Mouse (Mus musculus): Measurements from ENCODE around the gene Gm2663. TPM values are rescaled to one million over a fixed set of nuclear protein-coding genes. Genes with fewer than 3 reads are reported as not detected.

Gm2663 gene
- not detected for polyA plus RNA-seq (2014; fragmentation: Illumina TruSeq; extraction: RNeasy Lipid Tissue Mini Kit (QIAGEN cat#74804); ENCODE audit: low read depth, low replicate concordance)

GRCm38 (mm10) chr6:40999379-40999778 lies at the start of gene Gm2663:
Gm2663 (minus strand) TSS chr6:40999479.

GRCm38 (mm10) chr6:41035409-41035808 lies 36.1 kb upstream of the Gm2663 start, which contains the start of gene 2210010C04Rik:
2210010C04Rik (minus strand) TSS chr6:41035509.

GRCm38 (mm10) chr6:40964454-40964853 lies 34.8 kb downstream of the Gm2663 start, which contains the start of gene 1810009J06Rik:
1810009J06Rik (plus strand) TSS chr6:40964754.

GRCm38 (mm10) chr6:40951770-40952169 lies 47.5 kb downstream of the Gm2663 start, which contains the start of gene Gm4744:
Gm4744 (minus strand) TSS chr6:40951870.

Other genes with a start within 250 kb of the Gm2663 start
- not detected for gene Moxd2, start 112.0 kb downstream of the Gm2663 start, polyA plus RNA-seq (2014; fragmentation: Illumina TruSeq; extraction: RNeasy Lipid Tissue Mini Kit (QIAGEN cat#74804); ENCODE audit: low read depth, low replicate concordance)
- 2.2 TPM for gene Prss58, start 99.1 kb downstream of the Gm2663 start, polyA plus RNA-seq (2014; fragmentation: Illumina TruSeq; extraction: RNeasy Lipid Tissue Mini Kit (QIAGEN cat#74804); ENCODE audit: low read depth, low replicate concordance)
- gene 1700074P13Rik, start 58.9 kb downstream of the Gm2663 start, polyA plus RNA-seq (2014; fragmentation: Illumina TruSeq; extraction: RNeasy Lipid Tissue Mini Kit (QIAGEN cat#74804); ENCODE audit: low read depth, low replicate concordance), result 6.6 TPM
- gene Gm4744, start 47.6 kb downstream of the Gm2663 start, polyA plus RNA-seq (2014; fragmentation: Illumina TruSeq; extraction: RNeasy Lipid Tissue Mini Kit (QIAGEN cat#74804); ENCODE audit: low read depth, low replicate concordance), result not detected
- gene 1810009J06Rik, start 34.7 kb downstream of the Gm2663 start, polyA plus RNA-seq (2014; fragmentation: Illumina TruSeq; extraction: RNeasy Lipid Tissue Mini Kit (QIAGEN cat#74804); ENCODE audit: low read depth, low replicate concordance), result not detected
- 0.68 TPM for gene 2210010C04Rik, start 36.0 kb upstream of the Gm2663 start, polyA plus RNA-seq (2014; fragmentation: Illumina TruSeq; extraction: RNeasy Lipid Tissue Mini Kit (QIAGEN cat#74804); ENCODE audit: low read depth, low replicate concordance)

Data from adipose tissue, adult 10 weeks (tissue).